Mouse (Mus musculus): Measurements from ENCODE around the gene Eid2b. TPM values are rescaled to one million over a fixed set of nuclear protein-coding genes. Genes with fewer than 3 reads are reported as not detected.

Gene Eid2b
- total and polyA plus RNA-seq, 3 experiments: 1.6 to 3.8 (median 3.3) TPM

- Histone ChIP-seq H3K4me2 (ENCODE audit: insufficient read depth, low read depth, poor library complexity, severe bottlenecking) (no peak overlapping the region), H3K79me2 (replicated peaks; ENCODE audit: control insufficient read depth, extremely low read depth, insufficient read depth, poor library complexity, severe bottlenecking) (no peaks in the 10 kb centered on the region), H3K9ac (ENCODE audit: insufficient read depth, low read depth) (no peak overlapping the region), H3K4me1 (ENCODE audit: control insufficient read depth in 1 of 2, insufficient read depth in 2 of 2) (peaks cover 0 to 2% of the 10 kb centered on the region in 2 experiments; a peak in 1 of 4 replicates), H3K4me3 (replicated peaks in 1 of 3; ENCODE audit: low read depth in 2 of 3, low read length in 2 of 3, poor library complexity in 1 of 3) (no peak overlapping the region), H3K36me3 (replicated peaks in 1 of 2; ENCODE audit: control insufficient read depth in 1 of 2, insufficient read depth in 1 of 2, low read length in 1 of 2) (no peaks in the 10 kb centered on the region), H3K27me3 (replicated peaks) (peaks cover 14% of the 10 kb centered on the region), H3K27ac (ENCODE audit: insufficient read depth, low read depth) (no peak overlapping the region), H3K9me3 (replicated peaks; ENCODE audit: low read length) (no peaks in the 10 kb centered on the region)
- TF ChIP-seq CHD2 (IDR thresholded peaks at IDR 0.05; ENCODE audit: low read length) (no peak), NRF1 (IDR thresholded peaks at IDR 0.05; ENCODE audit: low read depth, low read length) (no peak), ETS1 (conservative IDR thresholded peaks at IDR 0.05; ENCODE audit: low read depth, low read length) (no peak), ELF1 (IDR thresholded peaks at IDR 0.05; ENCODE audit: low read depth, low read length) (no peak), ZC3H11A (IDR thresholded peaks at IDR 0.05; ENCODE audit: low read depth, low read length) (no peak), POLR2A (IDR thresholded peaks at IDR 0.05; ENCODE audit: low read depth, low read length) (no peak), IRF4 (IDR thresholded peaks at IDR 0.05; ENCODE audit: low read depth, low read length) (no peak), USF2 (conservative IDR thresholded peaks at IDR 0.05; ENCODE audit: low read depth, low read length) (no peak), POLR2AphosphoS2 (IDR thresholded peaks at IDR 0.05; ENCODE audit: low read depth, low read length) (no peak), MXI1 (IDR thresholded peaks at IDR 0.05; ENCODE audit: low read depth, low read length) (no peak), MAX (IDR thresholded peaks at IDR 0.05; ENCODE audit: low read length) (no peak), MAFK (IDR thresholded peaks at IDR 0.05; ENCODE audit: insufficient replicate concordance, low read length) (no peak), UBTF (IDR thresholded peaks at IDR 0.05; ENCODE audit: low read depth, low read length) (no peak), MAZ (IDR thresholded peaks at IDR 0.05; ENCODE audit: low read depth, low read length) (no peak), NELFE (IDR thresholded peaks at IDR 0.05; ENCODE audit: low read depth, low read length) (no peak), CTCF (conservative IDR thresholded peaks at IDR 0.05 in 1 of 2, IDR thresholded peaks at IDR 0.05 in 1 of 2; ENCODE audit: low read depth in 2 of 2, low read length in 2 of 2) (no peak), KAT2A (IDR thresholded peaks at IDR 0.05; ENCODE audit: insufficient replicate concordance, low read length) (no peak)
- no peak for DNase-seq (ENCODE audit: extremely low read depth)
- in situ Hi-C loops (cut with MboI; ENCODE audit: low pct_ligation_motif_present, low pct_unique_long_range_greater_than_20kb, low sequenced_read_pairs) (no loop called here), dilution Hi-C loops (cut with MboI; ENCODE audit: extremely low pct_ligation_motif_present, extremely low pct_unique_long_range_greater_than_20kb, low sequenced_read_pairs) (no loop called here)
These were observed 3.1 kb downstream of the Eid2b start for GRCm38 (mm10) chr7:28280630-28281029.

DNA sequence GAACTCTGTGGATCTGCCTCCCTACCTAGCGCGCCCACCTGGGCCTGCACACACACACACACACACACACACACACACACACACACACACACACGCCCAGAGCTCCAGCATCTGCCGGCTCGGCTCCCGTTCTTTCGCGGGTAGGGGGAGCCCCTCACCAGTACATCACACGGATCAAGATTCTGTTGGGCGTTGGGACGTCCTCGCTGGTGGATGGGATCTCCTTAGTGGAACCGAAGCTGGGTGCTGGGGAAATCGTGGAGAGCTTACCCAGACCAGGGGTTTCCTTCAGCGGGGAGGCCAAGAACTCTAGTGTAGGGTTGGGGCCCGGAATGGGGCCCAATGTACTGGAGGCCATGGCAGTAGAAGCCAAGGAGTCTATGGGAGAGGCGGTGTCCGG is 12.6 kb downstream of the Eid2b start:
- no peak for TF ChIP-seq ZC3H11A (IDR thresholded peaks at IDR 0.05; ENCODE audit: low read depth, low read length)
- no peak for TF ChIP-seq JUND (conservative IDR thresholded peaks at IDR 0.05; ENCODE audit: low read depth, low read length)
- TF ChIP-seq JUN (IDR thresholded peaks at IDR 0.05; ENCODE audit: insufficient read depth, low read depth, low read length): no peak
- TF ChIP-seq NELFE (IDR thresholded peaks at IDR 0.05; ENCODE audit: low read depth, low read length): no peak
- TF ChIP-seq TCF12 (IDR thresholded peaks at IDR 0.05; ENCODE audit: low read depth, low read length): no peak
- TF ChIP-seq TBP (conservative IDR thresholded peaks at IDR 0.05; ENCODE audit: low read depth, low read length): no peak
- TF ChIP-seq CHD1 (IDR thresholded peaks at IDR 0.05; ENCODE audit: low read depth, low read length): no peak
- H3K9ac ChIP-seq (ENCODE audit: insufficient read depth, low read depth): no peak overlapping the region

More for the DNA sequence above, 12.6 kb downstream of the Eid2b start:
- no peak for DNase-seq (ENCODE audit: extremely low read depth)
- in situ Hi-C loops (cut with MboI; ENCODE audit: low pct_ligation_motif_present, low pct_unique_long_range_greater_than_20kb, low sequenced_read_pairs): no loop called here
- H3K9me3 ChIP-seq (replicated peaks; ENCODE audit: low read length): peaks cover 5% of the 10 kb centered on the region
- H3K27me3 ChIP-seq (replicated peaks): no peaks in the 10 kb centered on the region
- no peak overlapping the region for H3K4me3 ChIP-seq (replicated peaks in 1 of 3; ENCODE audit: low read depth in 2 of 3, low read length in 2 of 3, poor library complexity in 1 of 3)
- H3K36me3 ChIP-seq (replicated peaks in 1 of 2; ENCODE audit: control insufficient read depth in 1 of 2, insufficient read depth in 1 of 2, low read length in 1 of 2): no peaks in the 10 kb centered on the region
- dilution Hi-C loops (cut with MboI; ENCODE audit: extremely low pct_ligation_motif_present, extremely low pct_unique_long_range_greater_than_20kb, low sequenced_read_pairs): no loop called here
- no peaks in the 10 kb centered on the region for H3K79me2 ChIP-seq (replicated peaks; ENCODE audit: control insufficient read depth, extremely low read depth, insufficient read depth, poor library complexity, severe bottlenecking)
- H3K4me1 ChIP-seq (ENCODE audit: control insufficient read depth in 1 of 2, insufficient read depth in 2 of 2): no peaks in the 10 kb centered on the region
- no peak overlapping the region for H3K4me2 ChIP-seq (ENCODE audit: insufficient read depth, low read depth, poor library complexity, severe bottlenecking)
- no peak overlapping the region for H3K27ac ChIP-seq (ENCODE audit: insufficient read depth, low read depth)

Measured in CH12.LX (cell line).